Mouse (Mus musculus): ENCODE data around the gene Agbl3. TPM values are rescaled to one million over a fixed set of nuclear protein-coding genes. Genes with fewer than 3 reads are reported as not detected.

The Agbl3 gene
- polyA plus RNA-seq, 1 experiment from 2014 or later = 5.7 TPM

GRCm38 (mm10) chr6:34777094-34777493, 3.1 kb upstream of the Agbl3 start:
- no peak overlapping the region for H3K9ac ChIP-seq (ENCODE audit: low read length)
- 83% methylated on average over 2 of the region's 2 CpGs for WGBS
- H3K9me3 ChIP-seq (ENCODE audit: control insufficient read depth, low read length) = no peaks in the 10 kb centered on the region
- no peaks in the 10 kb centered on the region for H3K36me3 ChIP-seq (ENCODE audit: control insufficient read depth, insufficient read depth, low read length)
- H3K27me3 ChIP-seq (ENCODE audit: control insufficient read depth, insufficient read depth, low read length) = no peaks in the 10 kb centered on the region; the same call in 1 of the 2 replicates
- H3K4me1 ChIP-seq (ENCODE audit: control insufficient read depth, insufficient read depth, low read length) = no peaks in the 10 kb centered on the region; the same call in 1 of the 2 replicates
- H3K4me3 ChIP-seq (ENCODE audit: low read depth, low read length) = no peak overlapping the region
- H3K27ac ChIP-seq (ENCODE audit: low read depth, low read length) = no peak overlapping the region
- ATAC-seq (ENCODE audit: low FRiP score) (no peak), DNase-seq (ENCODE audit: low spot score, missing footprints) (peak; percentile 76)
- H3K4me2 ChIP-seq = no peak overlapping the region

- no peaks in the 10 kb centered on the region; the same call in 1 of the 2 replicates for H3K4me1 ChIP-seq (ENCODE audit: control insufficient read depth, insufficient read depth, low read length)
- ATAC-seq (ENCODE audit: low FRiP score) = no peak
- peak; percentile 66 for DNase-seq (ENCODE audit: low spot score, missing footprints)
- no peaks in the 10 kb centered on the region for H3K36me3 ChIP-seq (ENCODE audit: control insufficient read depth, insufficient read depth, low read length)
- 70% methylated on average over 10 of the region's 10 CpGs for WGBS
- H3K4me3 ChIP-seq (ENCODE audit: low read depth, low read length) = no peak overlapping the region
- no peak overlapping the region for H3K4me2 ChIP-seq
- H3K27ac ChIP-seq (ENCODE audit: low read depth, low read length) = no peak overlapping the region
- H3K9me3 ChIP-seq (ENCODE audit: control insufficient read depth, low read length) = no peaks in the 10 kb centered on the region
- no peak overlapping the region for H3K9ac ChIP-seq (ENCODE audit: low read length)
- H3K27me3 ChIP-seq (ENCODE audit: control insufficient read depth, insufficient read depth, low read length) = no peaks in the 10 kb centered on the region; the same call in 1 of the 2 replicates
These were observed 2.1 kb upstream of the Agbl3 start for GRCm38 (mm10) chr6:34777981-34778668.

GRCm38 (mm10) chr6:34780943-34781289, 684 bp downstream of the Agbl3 start:
- H3K9me3 ChIP-seq (ENCODE audit: control insufficient read depth, low read length) = no peaks in the 10 kb centered on the region
- WGBS = 8% methylated on average over 13 of the region's 13 CpGs
- H3K27ac ChIP-seq (ENCODE audit: low read depth, low read length) = peak overlapping the region; percentile 93
- no peak for ATAC-seq (ENCODE audit: low FRiP score)
- H3K27me3 ChIP-seq (ENCODE audit: control insufficient read depth, insufficient read depth, low read length) = no peaks in the 10 kb centered on the region; the same call in 1 of the 2 replicates
- H3K4me1 ChIP-seq (ENCODE audit: control insufficient read depth, insufficient read depth, low read length) = no peaks in the 10 kb centered on the region; the same call in 1 of the 2 replicates
- H3K4me3 ChIP-seq (ENCODE audit: low read depth, low read length) = peak overlapping the region; percentile 49
- H3K9ac ChIP-seq (ENCODE audit: low read length) = peak overlapping the region; percentile 93
- H3K4me2 ChIP-seq = peak overlapping the region; percentile 59
- H3K36me3 ChIP-seq (ENCODE audit: control insufficient read depth, insufficient read depth, low read length) = no peaks in the 10 kb centered on the region
- no peak for DNase-seq (ENCODE audit: low spot score, missing footprints)

- DNase-seq (ENCODE audit: low spot score, missing footprints) (peak; percentile 37), ATAC-seq (ENCODE audit: low FRiP score) (no peak)
- Histone ChIP-seq H3K27ac (ENCODE audit: low read depth, low read length) (no peak overlapping the region), H3K9me3 (ENCODE audit: control insufficient read depth, low read length) (no peaks in the 10 kb centered on the region), H3K36me3 (ENCODE audit: control insufficient read depth, insufficient read depth, low read length) (no peaks in the 10 kb centered on the region), H3K9ac (ENCODE audit: low read length) (no peak overlapping the region), H3K27me3 (ENCODE audit: control insufficient read depth, insufficient read depth, low read length) (no peaks in the 10 kb centered on the region; the same call in 1 of the 2 replicates), H3K4me3 (ENCODE audit: low read depth, low read length) (no peak overlapping the region), H3K4me2 (no peak overlapping the region), H3K4me1 (ENCODE audit: control insufficient read depth, insufficient read depth, low read length) (no peaks in the 10 kb centered on the region; the same call in 1 of the 2 replicates)
- whole genome bisulfite sequencing = 87% methylated on average over 1 of the region's 1 CpGs
These were observed 2.3 kb downstream of the Agbl3 start for GRCm38 (mm10) chr6:34782493-34782892.

GRCm38 (mm10) chr6:34796881-34797280, 16.6 kb downstream of the Agbl3 start:
- no peak overlapping the region for H3K4me3 ChIP-seq (ENCODE audit: low read depth, low read length)
- no peaks in the 10 kb centered on the region for H3K4me1 ChIP-seq (ENCODE audit: control insufficient read depth, insufficient read depth, low read length)
- no peak for ATAC-seq (ENCODE audit: low FRiP score)
- H3K27ac ChIP-seq (ENCODE audit: low read depth, low read length) = no peak overlapping the region
- no peak overlapping the region for H3K4me2 ChIP-seq
- H3K9ac ChIP-seq (ENCODE audit: low read length) = no peak overlapping the region
- no peaks in the 10 kb centered on the region for H3K27me3 ChIP-seq (ENCODE audit: control insufficient read depth, insufficient read depth, low read length)
- WGBS = 86% methylated on average over 3 of the region's 3 CpGs
- no peaks in the 10 kb centered on the region for H3K36me3 ChIP-seq (ENCODE audit: control insufficient read depth, insufficient read depth, low read length)
- no peak for DNase-seq (ENCODE audit: low spot score, missing footprints)
- no peaks in the 10 kb centered on the region for H3K9me3 ChIP-seq (ENCODE audit: control insufficient read depth, low read length)

- DNase-seq (ENCODE audit: low spot score, missing footprints) (no peak), ATAC-seq (ENCODE audit: low FRiP score) (no peak)
- Histone ChIP-seq H3K36me3 (ENCODE audit: control insufficient read depth, insufficient read depth, low read length) (no peaks in the 10 kb centered on the region), H3K9me3 (ENCODE audit: control insufficient read depth, low read length) (no peaks in the 10 kb centered on the region), H3K4me2 (no peak overlapping the region), H3K4me3 (ENCODE audit: low read depth, low read length) (no peak overlapping the region), H3K27me3 (ENCODE audit: control insufficient read depth, insufficient read depth, low read length) (no peaks in the 10 kb centered on the region), H3K9ac (ENCODE audit: low read length) (no peak overlapping the region), H3K27ac (ENCODE audit: low read depth, low read length) (no peak overlapping the region), H3K4me1 (ENCODE audit: control insufficient read depth, insufficient read depth, low read length) (no peaks in the 10 kb centered on the region)
- 83% methylated on average over 3 of the region's 3 CpGs for WGBS
These were observed 17.7 kb downstream of the Agbl3 start for GRCm38 (mm10) chr6:34797887-34798286.

GRCm38 (mm10) chr6:34805582-34805981, 25.4 kb downstream of the Agbl3 start:
- ATAC-seq (ENCODE audit: low FRiP score) (no peak), DNase-seq (ENCODE audit: low spot score, missing footprints) (no peak)
- Histone ChIP-seq H3K4me3 (ENCODE audit: low read depth, low read length) (no peak overlapping the region), H3K27me3 (ENCODE audit: control insufficient read depth, insufficient read depth, low read length) (no peaks in the 10 kb centered on the region), H3K36me3 (ENCODE audit: control insufficient read depth, insufficient read depth, low read length) (no peaks in the 10 kb centered on the region), H3K4me1 (ENCODE audit: control insufficient read depth, insufficient read depth, low read length) (no peaks in the 10 kb centered on the region), H3K9ac (ENCODE audit: low read length) (no peak overlapping the region), H3K9me3 (ENCODE audit: control insufficient read depth, low read length) (no peaks in the 10 kb centered on the region), H3K4me2 (no peak overlapping the region), H3K27ac (ENCODE audit: low read depth, low read length) (no peak overlapping the region)
- 90% methylated on average over 2 of the region's 2 CpGs for WGBS

GRCm38 (mm10) chr6:34810651-34811050, 30.4 kb downstream of the Agbl3 start:
- H3K4me2 ChIP-seq = no peak overlapping the region
- WGBS = 93% methylated on average over 4 of the region's 4 CpGs
- H3K4me3 ChIP-seq (ENCODE audit: low read depth, low read length) = no peak overlapping the region
- H3K27me3 ChIP-seq (ENCODE audit: control insufficient read depth, insufficient read depth, low read length) = no peaks in the 10 kb centered on the region
- no peaks in the 10 kb centered on the region for H3K4me1 ChIP-seq (ENCODE audit: control insufficient read depth, insufficient read depth, low read length)
- no peak overlapping the region for H3K27ac ChIP-seq (ENCODE audit: low read depth, low read length)
- no peaks in the 10 kb centered on the region for H3K9me3 ChIP-seq (ENCODE audit: control insufficient read depth, low read length)
- H3K36me3 ChIP-seq (ENCODE audit: control insufficient read depth, insufficient read depth, low read length) = no peaks in the 10 kb centered on the region
- no peak for ATAC-seq (ENCODE audit: low FRiP score)
- DNase-seq (ENCODE audit: low spot score, missing footprints) = no peak
- no peak overlapping the region for H3K9ac ChIP-seq (ENCODE audit: low read length)

- Histone ChIP-seq H3K9me3 (ENCODE audit: control insufficient read depth, low read length) (no peaks in the 10 kb centered on the region), H3K4me2 (no peak overlapping the region), H3K4me3 (ENCODE audit: low read depth, low read length) (no peak overlapping the region), H3K4me1 (ENCODE audit: control insufficient read depth, insufficient read depth, low read length) (no peaks in the 10 kb centered on the region), H3K27me3 (ENCODE audit: control insufficient read depth, insufficient read depth, low read length) (no peaks in the 10 kb centered on the region), H3K9ac (ENCODE audit: low read length) (no peak overlapping the region), H3K36me3 (ENCODE audit: control insufficient read depth, insufficient read depth, low read length) (no peaks in the 10 kb centered on the region), H3K27ac (ENCODE audit: low read depth, low read length) (no peak overlapping the region)
- ATAC-seq (ENCODE audit: low FRiP score) (no peak), DNase-seq (ENCODE audit: low spot score, missing footprints) (no peak)
These were observed 44.2 kb downstream of the Agbl3 start for GRCm38 (mm10) chr6:34824406-34824805.

Measured in midbrain, embryonic 11.5 days (tissue).